Mouse (Mus musculus) erythroblast, embryonic 14.5 days (primary cell): ENCODE results near the gene Stk32b.

Experiments used
- GATA1 ChIP-seq: IDR thresholded peaks from 2 replicates; pipeline ENCODE4 v1.6.1; 2012; ENCODE audit warnings: low read length, inconsistent platforms, mixed read lengths
- TAL1 ChIP-seq: IDR thresholded peaks from 3 replicates; pipeline ENCODE4 v1.6.1; 2012; ENCODE audit warnings: low read length, inconsistent platforms, mixed read lengths

GRCm38 (mm10) chr5:37697286-37697685 lies 19.7 kb downstream of the Stk32b start:
- TF ChIP-seq TAL1 (no peak), GATA1 (no peak)
